Mouse (Mus musculus): ENCODE results near the gene Mms19. TPM values are rescaled to one million over a fixed set of nuclear protein-coding genes. Genes with fewer than 3 reads are reported as not detected.

Gene Mms19
- polyA plus RNA-seq, 1 experiment from 2014 or later = 30.8 TPM

GRCm38 (mm10) chr19:41992971-41993370, 12.0 kb upstream of the Mms19 start:
- no peaks in the 10 kb centered on the region for H3K27me3 ChIP-seq (replicated peaks; ENCODE audit: control insufficient read depth, insufficient read depth, low read length)
- no peak overlapping the region for H3K4me2 ChIP-seq (ENCODE audit: low read length)
- ATAC-seq = no peak
- no peak overlapping the region for H3K27ac ChIP-seq (ENCODE audit: low read depth, low read length)
- 85% methylated on average over 2 of the region's 2 CpGs for WGBS
- no peak for DNase-seq (ENCODE audit: low spot score)
- H3K9me3 ChIP-seq (replicated peaks; ENCODE audit: control insufficient read depth, low read length) = no peaks in the 10 kb centered on the region
- H3K9ac ChIP-seq (ENCODE audit: low read length) = no peak overlapping the region
- no peaks in the 10 kb centered on the region for H3K36me3 ChIP-seq (ENCODE audit: control insufficient read depth, insufficient read depth, low read length)
- H3K4me1 ChIP-seq (ENCODE audit: control insufficient read depth, insufficient read depth, low read length) = no peaks in the 10 kb centered on the region
- no peak overlapping the region for H3K4me3 ChIP-seq (ENCODE audit: low read depth, low read length)

GRCm38 (mm10) chr19:41991926-41992477, 11.0 kb upstream of the Mms19 start:
- Histone ChIP-seq H3K9me3 (replicated peaks; ENCODE audit: control insufficient read depth, low read length) (no peaks in the 10 kb centered on the region), H3K27ac (ENCODE audit: low read depth, low read length) (no peak overlapping the region), H3K27me3 (replicated peaks; ENCODE audit: control insufficient read depth, insufficient read depth, low read length) (no peaks in the 10 kb centered on the region), H3K4me2 (ENCODE audit: low read length) (no peak overlapping the region), H3K4me1 (ENCODE audit: control insufficient read depth, insufficient read depth, low read length) (no peaks in the 10 kb centered on the region), H3K36me3 (ENCODE audit: control insufficient read depth, insufficient read depth, low read length) (no peaks in the 10 kb centered on the region), H3K4me3 (ENCODE audit: low read depth, low read length) (no peak overlapping the region), H3K9ac (ENCODE audit: low read length) (no peak overlapping the region)
- no peak for ATAC-seq
- peak; percentile 34 for DNase-seq (ENCODE audit: low spot score)
- 21% methylated on average over 6 of the region's 6 CpGs for WGBS

GRCm38 (mm10) chr19:41989810-41990209, 8.9 kb upstream of the Mms19 start:
- WGBS = 87% methylated on average over 6 of the region's 6 CpGs
- no peaks in the 10 kb centered on the region for H3K4me1 ChIP-seq (ENCODE audit: control insufficient read depth, insufficient read depth, low read length)
- no peaks in the 10 kb centered on the region for H3K9me3 ChIP-seq (replicated peaks; ENCODE audit: control insufficient read depth, low read length)
- no peak overlapping the region for H3K27ac ChIP-seq (ENCODE audit: low read depth, low read length)
- H3K27me3 ChIP-seq (replicated peaks; ENCODE audit: control insufficient read depth, insufficient read depth, low read length) = no peaks in the 10 kb centered on the region
- no peak overlapping the region for H3K9ac ChIP-seq (ENCODE audit: low read length)
- no peak for DNase-seq (ENCODE audit: low spot score)
- no peak overlapping the region for H3K4me3 ChIP-seq (ENCODE audit: low read depth, low read length)
- no peak overlapping the region for H3K4me2 ChIP-seq (ENCODE audit: low read length)
- ATAC-seq = no peak
- H3K36me3 ChIP-seq (ENCODE audit: control insufficient read depth, insufficient read depth, low read length) = no peaks in the 10 kb centered on the region

GRCm38 (mm10) chr19:41987206-41987605, 6.2 kb upstream of the Mms19 start:
- Histone ChIP-seq H3K27ac (ENCODE audit: low read depth, low read length) (no peak overlapping the region), H3K4me3 (ENCODE audit: low read depth, low read length) (no peak overlapping the region), H3K9me3 (replicated peaks; ENCODE audit: control insufficient read depth, low read length) (no peaks in the 10 kb centered on the region), H3K9ac (ENCODE audit: low read length) (no peak overlapping the region), H3K27me3 (replicated peaks; ENCODE audit: control insufficient read depth, insufficient read depth, low read length) (0 out of 2 replicates have a peak, but pooled peaks cover 6% of the 10 kb centered on the region), H3K4me1 (ENCODE audit: control insufficient read depth, insufficient read depth, low read length) (peaks cover 4% of the 10 kb centered on the region; the same call in 1 of the 2 replicates), H3K36me3 (ENCODE audit: control insufficient read depth, insufficient read depth, low read length) (no peaks in the 10 kb centered on the region), H3K4me2 (ENCODE audit: low read length) (no peak overlapping the region)
- WGBS = 87% methylated on average over 4 of the region's 4 CpGs
- ATAC-seq (no peak), DNase-seq (ENCODE audit: low spot score) (no peak)

GRCm38 (mm10) chr19:41985994-41986393, 5.0 kb upstream of the Mms19 start:
- Histone ChIP-seq H3K27ac (ENCODE audit: low read depth, low read length) (no peak overlapping the region), H3K4me1 (ENCODE audit: control insufficient read depth, insufficient read depth, low read length) (peaks cover 4% of the 10 kb centered on the region; the same call in 1 of the 2 replicates), H3K36me3 (ENCODE audit: control insufficient read depth, insufficient read depth, low read length) (no peaks in the 10 kb centered on the region), H3K4me3 (ENCODE audit: low read depth, low read length) (no peak overlapping the region), H3K9ac (ENCODE audit: low read length) (no peak overlapping the region), H3K4me2 (ENCODE audit: low read length) (no peak overlapping the region), H3K9me3 (replicated peaks; ENCODE audit: control insufficient read depth, low read length) (no peaks in the 10 kb centered on the region), H3K27me3 (replicated peaks; ENCODE audit: control insufficient read depth, insufficient read depth, low read length) (0 out of 2 replicates have a peak, but pooled peaks cover 11% of the 10 kb centered on the region)
- 90% methylated on average over 5 of the region's 5 CpGs for WGBS
- no peak for DNase-seq (ENCODE audit: low spot score)
- ATAC-seq = no peak

GRCm38 (mm10) chr19:41982791-41983150, 1.8 kb upstream of the Mms19 start:
- H3K9ac ChIP-seq (ENCODE audit: low read length) = peak overlapping the region; percentile 72
- 0 out of 2 replicates have a peak, but pooled peaks cover 11% of the 10 kb centered on the region for H3K27me3 ChIP-seq (replicated peaks; ENCODE audit: control insufficient read depth, insufficient read depth, low read length)
- DNase-seq (ENCODE audit: low spot score) = no peak
- H3K36me3 ChIP-seq (ENCODE audit: control insufficient read depth, insufficient read depth, low read length) = no peaks in the 10 kb centered on the region
- WGBS = 3% methylated on average over 4 of the region's 4 CpGs
- H3K4me1 ChIP-seq (ENCODE audit: control insufficient read depth, insufficient read depth, low read length) = peaks cover 7% of the 10 kb centered on the region; the same call in 1 of the 2 replicates
- ATAC-seq = no peak
- peak overlapping the region; percentile 100 for H3K4me2 ChIP-seq (ENCODE audit: low read length)
- H3K4me3 ChIP-seq (ENCODE audit: low read depth, low read length) = peak overlapping the region; percentile 81
- no peaks in the 10 kb centered on the region for H3K9me3 ChIP-seq (replicated peaks; ENCODE audit: control insufficient read depth, low read length)
- no peak overlapping the region for H3K27ac ChIP-seq (ENCODE audit: low read depth, low read length)

GRCm38 (mm10) chr19:41981931-41982790, 1.2 kb upstream of the Mms19 start:
- Histone ChIP-seq H3K9me3 (replicated peaks; ENCODE audit: control insufficient read depth, low read length) (no peaks in the 10 kb centered on the region), H3K4me3 (ENCODE audit: low read depth, low read length) (peak overlapping the region; percentile 81), H3K27me3 (replicated peaks; ENCODE audit: control insufficient read depth, insufficient read depth, low read length) (0 out of 2 replicates have a peak, but pooled peaks cover 11% of the 10 kb centered on the region), H3K4me1 (ENCODE audit: control insufficient read depth, insufficient read depth, low read length) (peaks cover 7% of the 10 kb centered on the region; the same call in 1 of the 2 replicates), H3K4me2 (ENCODE audit: low read length) (peak overlapping the region; percentile 100), H3K36me3 (ENCODE audit: control insufficient read depth, insufficient read depth, low read length) (no peaks in the 10 kb centered on the region), H3K27ac (ENCODE audit: low read depth, low read length) (peak overlapping the region; percentile 9; the same call in 1 of the 2 replicates), H3K9ac (ENCODE audit: low read length) (peak overlapping the region; percentile 72)
- DNase-seq (ENCODE audit: low spot score) (peak; percentile 31), ATAC-seq (no peak)
- under 1% methylated on average over 68 of the region's 74 CpGs for WGBS

GRCm38 (mm10) chr19:41981595-41981927, 604 bp upstream of the Mms19 start, which contains the start of gene Ubtd1:
Ubtd1 (plus strand) TSS chr19:41981763.
- Histone ChIP-seq H3K4me3 (ENCODE audit: low read depth, low read length) (peak within 1 kb of the TSS; percentile 81), H3K4me1 (ENCODE audit: control insufficient read depth, insufficient read depth, low read length) (peaks cover 7% of the 10 kb centered on the region; the same call in 1 of the 2 replicates), H3K36me3 (ENCODE audit: control insufficient read depth, insufficient read depth, low read length) (no peaks in the 10 kb centered on the region), H3K27ac (ENCODE audit: low read depth, low read length) (peak within 1 kb of the TSS; percentile 72), H3K9me3 (replicated peaks; ENCODE audit: control insufficient read depth, low read length) (no peaks in the 10 kb centered on the region), H3K27me3 (replicated peaks; ENCODE audit: control insufficient read depth, insufficient read depth, low read length) (0 out of 2 replicates have a peak, but pooled peaks cover 11% of the 10 kb centered on the region), H3K4me2 (ENCODE audit: low read length) (peak within 1 kb of the TSS; percentile 100), H3K9ac (ENCODE audit: low read length) (peak within 1 kb of the TSS; percentile 82)
- ATAC-seq = no peak
- DNase-seq (ENCODE audit: low spot score) = no peak
- WGBS = under 1% methylated on average over 26 of the region's 33 CpGs

- peak overlapping the region; percentile 76 for H3K4me2 ChIP-seq (ENCODE audit: low read length)
- under 1% methylated on average over 16 of the region's 16 CpGs for WGBS
- H3K27me3 ChIP-seq (replicated peaks; ENCODE audit: control insufficient read depth, insufficient read depth, low read length) = 0 out of 2 replicates have a peak, but pooled peaks cover 11% of the 10 kb centered on the region
- H3K36me3 ChIP-seq (ENCODE audit: control insufficient read depth, insufficient read depth, low read length) = no peaks in the 10 kb centered on the region
- ATAC-seq (peak; percentile 5), DNase-seq (ENCODE audit: low spot score) (peak; percentile 50)
- peaks cover 7% of the 10 kb centered on the region; the same call in 1 of the 2 replicates for H3K4me1 ChIP-seq (ENCODE audit: control insufficient read depth, insufficient read depth, low read length)
- H3K9me3 ChIP-seq (replicated peaks; ENCODE audit: control insufficient read depth, low read length) = no peaks in the 10 kb centered on the region
- peak overlapping the region; percentile 82 for H3K9ac ChIP-seq (ENCODE audit: low read length)
- H3K4me3 ChIP-seq (ENCODE audit: low read depth, low read length) = peak overlapping the region; percentile 81
- peak overlapping the region; percentile 72 for H3K27ac ChIP-seq (ENCODE audit: low read depth, low read length)
These were observed 537 bp downstream of the Mms19 start for GRCm38 (mm10) chr19:41980422-41980818.
